Mouse (Mus musculus): ENCODE data around the gene Aipl1. TPM values are rescaled to one million over a fixed set of nuclear protein-coding genes. Genes with fewer than 3 reads are reported as not detected.
"Not testable (repeated sequence)": the region's sequence is repeated elsewhere in the genome, so short reads cannot be mapped to it uniquely, and the experiment has no call there.

The Aipl1 gene
- total RNA-seq, 4 experiments from 2014 or later = 0.14 TPM; not detected in 3

DNA sequence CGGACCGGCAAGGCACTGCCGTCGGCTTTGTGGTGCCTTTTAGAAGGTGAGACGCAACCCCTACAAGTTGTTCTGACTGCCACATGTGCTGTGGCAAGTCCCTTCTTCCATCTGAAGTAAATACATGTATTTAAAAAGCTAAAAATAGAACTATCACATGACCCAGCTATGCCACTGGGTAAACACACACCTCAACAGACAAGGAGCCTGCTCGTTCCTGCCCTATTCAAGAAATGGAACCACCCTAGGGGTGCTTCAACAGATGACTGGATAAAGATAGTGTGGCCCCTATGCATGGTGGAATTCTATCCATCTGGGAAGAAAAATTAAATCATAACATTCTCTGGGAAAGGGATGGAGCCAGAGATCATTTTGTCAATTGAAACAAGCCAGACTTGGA is 14.5 kb downstream of the Aipl1 start:
- DNase-seq (ENCODE audit: low spot score in 2 of 2) = no peak

DNA sequence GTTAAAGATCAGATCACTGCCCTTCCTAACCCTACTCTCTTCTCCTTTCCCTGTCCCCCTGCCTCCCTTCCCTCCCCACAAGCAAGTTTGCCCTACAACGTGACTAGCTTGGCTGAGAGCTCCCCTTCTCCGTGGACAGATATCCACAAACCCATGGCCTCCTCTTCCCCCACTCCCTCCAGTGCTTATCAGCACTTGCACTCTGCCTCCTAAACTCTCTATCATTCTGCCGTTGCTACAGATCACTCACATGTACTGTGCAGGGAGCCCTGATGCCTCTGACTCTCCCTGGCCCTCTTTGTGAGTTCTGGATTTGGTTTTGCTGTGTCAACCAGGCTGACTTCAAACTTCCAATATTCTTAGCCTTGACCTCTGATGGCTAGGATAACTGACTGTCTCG is 16.3 kb downstream of the Aipl1 start:
- DNase-seq (ENCODE audit: low spot score in 2 of 2) = no peak

DNA sequence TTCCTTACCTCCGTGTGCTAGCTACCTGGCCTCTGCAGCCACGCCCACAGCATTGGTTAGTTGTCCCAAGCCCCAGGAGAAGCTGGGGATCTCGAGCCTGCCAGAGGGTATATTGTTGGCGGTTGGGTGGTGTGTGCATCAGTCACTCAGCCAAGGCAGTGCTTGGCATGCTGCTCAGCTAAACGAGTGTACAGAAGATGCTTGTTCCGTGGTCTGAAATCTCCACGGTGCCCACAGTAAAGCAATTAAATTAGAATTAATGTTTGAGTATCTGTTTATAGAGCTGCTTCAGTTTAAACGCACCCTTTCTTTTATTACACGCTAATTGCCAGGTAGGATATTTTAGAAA is 20.1 kb downstream of the Aipl1 start:
- DNase-seq (ENCODE audit: low spot score in 2 of 2) = no peak

GRCm38 (mm10) chr11:72016518-72017252 is 20.6 kb downstream of the Aipl1 start:
- DNase-seq (ENCODE audit: low spot score in 2 of 2) = no peak

GRCm38 (mm10) chr11:72014674-72015073 is 22.6 kb downstream of the Aipl1 start:
- DNase-seq (ENCODE audit: low spot score in 2 of 2) = no peak

- no peak for DNase-seq (ENCODE audit: low spot score in 2 of 2)
Observed at GRCm38 (mm10) chr11:72011955-72012354, 25.4 kb downstream of the Aipl1 start.

DNA sequence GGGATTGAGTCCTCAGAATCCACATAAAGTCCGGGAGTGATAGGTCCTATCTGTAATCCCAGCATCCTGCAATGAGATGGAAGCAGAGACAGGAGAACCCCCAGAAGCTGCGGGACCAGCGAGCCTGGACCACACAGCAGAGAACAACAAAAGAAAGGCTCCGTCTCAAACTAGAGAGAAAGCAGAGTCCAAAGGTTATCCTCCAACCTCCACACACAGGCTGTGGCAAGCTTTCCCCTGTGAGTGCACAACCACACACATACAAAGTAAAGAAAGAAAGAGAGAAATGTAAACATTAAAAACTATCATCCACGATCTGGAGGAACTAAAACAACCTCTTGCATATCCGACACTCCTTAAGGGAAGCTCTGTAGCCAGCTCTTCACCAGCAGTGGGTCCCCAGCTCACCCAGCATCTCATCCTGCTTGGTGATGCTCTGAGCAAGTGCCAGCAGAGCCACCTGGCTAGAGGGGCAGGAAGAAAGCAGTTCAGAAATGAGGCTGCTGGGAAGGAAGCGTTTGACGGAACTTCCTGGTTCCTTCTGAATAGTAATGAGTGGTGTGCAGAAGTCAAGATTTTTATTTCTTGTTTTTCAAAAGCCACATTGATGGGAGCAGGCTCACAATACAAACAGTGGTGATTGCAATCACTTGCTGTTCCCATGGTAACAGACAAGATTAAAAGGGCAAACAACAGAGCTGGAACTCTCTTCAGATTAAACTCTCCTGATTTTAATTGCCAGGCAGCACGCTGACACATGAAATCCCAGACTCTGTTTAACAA is 26.2 kb downstream of the Aipl1 start:
- no peak for DNase-seq (ENCODE audit: low spot score in 2 of 2)

- DNase-seq (ENCODE audit: low spot score in 2 of 2) = no peak
Observed at GRCm38 (mm10) chr11:72010367-72010766, 26.9 kb downstream of the Aipl1 start.

DNA sequence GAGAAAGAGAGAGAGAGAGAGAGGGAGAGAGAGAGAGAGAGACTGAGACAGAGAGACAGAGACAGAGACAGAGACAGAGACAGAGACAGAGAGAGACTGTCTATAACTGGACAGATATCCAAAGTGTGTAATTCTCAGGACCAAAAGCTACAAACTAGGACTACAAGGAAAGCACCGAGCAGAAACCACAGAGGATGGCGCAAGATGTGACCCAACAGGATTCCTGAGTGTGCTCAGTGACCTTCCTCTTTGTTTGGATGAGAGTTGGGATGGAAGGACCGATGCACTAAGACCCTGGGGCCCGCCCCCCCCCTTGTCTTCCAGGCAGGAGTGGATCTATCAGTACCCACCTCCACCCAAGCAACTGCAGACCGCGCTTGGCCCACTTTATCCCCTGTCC is 31.8 kb downstream of the Aipl1 start:
- DNase-seq (ENCODE audit: low spot score in 2 of 2) = no peak

- DNase-seq (ENCODE audit: low spot score in 2 of 2) = no peak
Observed at GRCm38 (mm10) chr11:72003171-72003570, 34.1 kb downstream of the Aipl1 start.

GRCm38 (mm10) chr11:72002138-72002853 is 35.0 kb downstream of the Aipl1 start:
- no peak for DNase-seq (ENCODE audit: low spot score in 2 of 2)

DNA sequence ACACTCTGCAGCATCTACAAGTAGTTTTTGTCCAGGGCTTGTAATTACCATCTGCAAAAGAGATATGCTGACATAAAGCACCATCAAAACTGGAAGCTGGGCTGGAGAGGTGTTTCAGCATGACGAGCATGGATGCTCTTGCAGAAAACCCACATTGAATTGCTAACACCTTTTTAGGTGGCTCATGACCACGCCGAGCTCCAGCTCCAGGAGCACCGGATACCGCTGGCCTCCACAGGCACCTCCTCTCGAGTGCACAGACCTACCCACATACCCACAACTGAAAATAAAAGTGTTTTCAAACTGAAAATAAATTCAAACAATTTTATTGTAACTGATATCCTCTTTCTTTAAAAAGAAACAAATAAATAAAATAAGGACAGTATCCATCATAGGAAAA is 37.1 kb downstream of the Aipl1 start:
- DNase-seq (ENCODE audit: low spot score in 2 of 2) = no peak

- no peak for DNase-seq (ENCODE audit: low spot score in 2 of 2)
Observed at GRCm38 (mm10) chr11:71996805-71997204, 40.5 kb downstream of the Aipl1 start.

DNA sequence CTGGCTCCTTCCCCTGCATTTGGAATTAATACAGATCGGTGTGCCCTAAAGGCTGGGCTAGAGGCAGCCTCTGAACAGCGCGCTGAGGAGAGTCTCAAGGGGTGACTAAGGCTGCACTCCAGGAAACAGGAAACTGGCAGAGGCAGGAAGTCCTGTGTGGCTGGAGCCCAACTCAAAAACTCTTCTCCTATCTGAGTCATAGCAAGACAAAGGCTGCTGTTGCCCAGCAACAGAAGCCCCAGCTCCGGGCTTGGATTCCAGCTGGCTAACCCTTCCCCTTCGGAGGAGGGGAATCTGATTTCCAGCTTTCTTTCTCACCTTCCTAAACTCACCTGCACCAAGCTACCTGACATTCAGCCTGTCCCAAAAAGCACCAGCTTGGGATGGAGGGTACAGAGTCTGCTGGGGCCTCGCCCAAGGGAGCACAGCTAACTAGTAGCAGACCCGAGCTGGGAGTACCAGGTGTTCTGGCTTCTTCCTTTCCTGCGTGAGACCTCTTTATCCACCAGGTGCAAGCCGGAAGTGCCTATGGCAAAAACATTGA is 41.3 kb downstream of the Aipl1 start:
- peak in 1 of 2 experiments; percentile 54 for DNase-seq (ENCODE audit: low spot score in 2 of 2)

DNA sequence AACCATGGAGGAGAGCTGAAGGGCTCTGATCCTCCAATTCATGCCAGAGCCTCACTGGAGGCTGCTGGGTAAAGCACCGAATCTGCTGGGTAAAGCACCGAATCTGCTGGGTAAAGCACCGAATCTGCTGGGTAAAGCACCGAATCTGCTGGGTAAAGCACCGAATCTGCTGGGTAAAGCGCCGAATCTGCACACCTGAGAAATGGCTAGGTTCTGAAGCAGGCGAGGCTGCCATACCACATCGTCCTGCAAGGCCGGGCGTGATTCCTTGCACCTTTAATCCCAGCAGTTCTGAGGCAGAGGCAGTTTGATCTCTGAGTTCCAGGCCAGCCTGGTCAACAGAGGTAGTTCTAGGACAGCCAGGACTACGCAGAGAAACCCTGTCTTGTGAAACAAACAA is 44.9 kb downstream of the Aipl1 start:
- no peak for DNase-seq (ENCODE audit: low spot score in 2 of 2)

- no peak for DNase-seq (ENCODE audit: low spot score in 2 of 2)
Observed at GRCm38 (mm10) chr11:71991541-71991940, 45.8 kb downstream of the Aipl1 start.

- not testable (repeated sequence) for DNase-seq (ENCODE audit: low spot score in 2 of 2)
Observed at GRCm38 (mm10) chr11:71989407-71989806, 47.9 kb downstream of the Aipl1 start.

GRCm38 (mm10) chr11:71987159-71988150 is 49.9 kb downstream of the Aipl1 start:
- DNase-seq (ENCODE audit: low spot score in 2 of 2) = no peak

DNA sequence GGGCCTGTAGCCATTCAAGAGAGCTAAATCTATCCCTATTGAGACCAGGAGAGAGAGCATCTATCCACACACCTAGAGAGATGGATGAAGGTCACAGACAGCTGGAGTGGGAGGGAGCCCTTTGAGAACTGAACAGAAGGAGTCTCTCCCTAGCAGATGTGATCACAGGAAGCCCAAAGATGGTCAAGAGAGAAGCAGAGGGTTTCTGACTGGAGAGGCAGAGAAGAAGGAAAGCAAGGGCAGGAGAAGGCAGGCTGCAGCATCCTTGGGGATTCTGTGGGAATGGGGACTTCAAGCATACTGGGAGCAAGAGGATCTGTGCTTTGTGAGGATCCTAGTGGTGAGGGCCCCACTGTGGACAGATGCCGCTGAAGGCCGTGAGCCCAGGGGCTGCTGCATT is 51.5 kb downstream of the Aipl1 start:
- no peak for DNase-seq (ENCODE audit: low spot score in 2 of 2)

- DNase-seq (ENCODE audit: low spot score in 2 of 2) = no peak
Observed at GRCm38 (mm10) chr11:71985101-71985711, 52.1 kb downstream of the Aipl1 start.
